Comparison of ENCODE assay signal across 8 mouse cellular contexts in genomic region chr14:76698718-76699402, GRCm38 (mm10).
DNase-seq lines count a peak whose midpoint lies in the region; ATAC-seq lines count a peak whose summit lies in the region.

No protein-coding gene starts in this region.

- 50% methylated on average over 4 of the region's 4 CpGs for WGBS in liver, embryonic 11.5 days
- WGBS in liver, embryonic 12.5 days (ENCODE audit: insufficient replicate concordance), result 54% methylated on average over 4 of the region's 4 CpGs

- H3K9ac ChIP-seq in liver, embryonic 11.5 days (ENCODE audit: low read depth, low read length), result no peak overlapping the region
- H3K9ac ChIP-seq in liver, embryonic 12.5 days, result no peak overlapping the region

- intact Hi-C loops in gastrocnemius, postnatal 36 days (cut with DNase I), result no loop called here

- H3K4me3 ChIP-seq in liver, embryonic 11.5 days (ENCODE audit: low read depth, low read length), result no peak overlapping the region
- no peak overlapping the region for H3K4me3 ChIP-seq in liver, embryonic 12.5 days

- H3K9me3 ChIP-seq in liver, embryonic 11.5 days (ENCODE audit: control insufficient read depth, low read length), result no peaks in the 10 kb centered on the region
- no peaks in the 10 kb centered on the region for H3K9me3 ChIP-seq in liver, embryonic 12.5 days (replicated peaks)

- H3K36me3 ChIP-seq in liver, embryonic 11.5 days (ENCODE audit: control insufficient read depth, insufficient read depth, low read length), result no peaks in the 10 kb centered on the region
- H3K36me3 ChIP-seq in liver, embryonic 12.5 days, result no peaks in the 10 kb centered on the region

- H3K27me3 ChIP-seq in liver, embryonic 11.5 days (replicated peaks; ENCODE audit: control insufficient read depth, insufficient read depth, low read length), result no peaks in the 10 kb centered on the region
- H3K27me3 ChIP-seq in liver, embryonic 12.5 days (replicated peaks), result no peaks in the 10 kb centered on the region

- no peak for DNase-seq in liver, embryonic 11.5 days (ENCODE audit: low spot score)
- peak; percentile 73 for DNase-seq in embryo, embryonic 10.5 days (ENCODE audit: low spot score)
- DNase-seq in kidney, adult 8-10 months, result peak; percentile 55 to 67
- DNase-seq in ovary, postnatal 14 days (ENCODE audit: low spot score), result peak; percentile 38
- DNase-seq in frontal cortex, postnatal 10 days (ENCODE audit: low spot score in 2 of 2), result no peak
- DNase-seq in natural killer cell, adult 2 months (ENCODE audit: low spot score in 2 of 2), result no peak
- DNase-seq in gastrocnemius, postnatal 36 days, result no peak

- H3K4me1 ChIP-seq in liver, embryonic 11.5 days (replicated peaks; ENCODE audit: control insufficient read depth, insufficient read depth, low read length), result peaks cover 48% of the 10 kb centered on the region
- H3K4me1 ChIP-seq in liver, embryonic 12.5 days, result peaks cover 84% of the 10 kb centered on the region

- H3K27ac ChIP-seq in liver, embryonic 11.5 days (ENCODE audit: low read depth, low read length), result peak overlapping the region; percentile 9
- H3K27ac ChIP-seq in liver, embryonic 12.5 days, result no peak overlapping the region

- no peak for ATAC-seq in liver, embryonic 11.5 days (replicated peaks; ENCODE audit: low FRiP score)
- no peak for ATAC-seq in liver, embryonic 12.5 days

- no peak overlapping the region for H3K4me2 ChIP-seq in liver, embryonic 11.5 days
- no peak overlapping the region for H3K4me2 ChIP-seq in liver, embryonic 12.5 days

Comparison
In these comparisons a context has a peak if more than half of its experiments do, and no peak if none do; other contexts are left out.
1. DNase-seq: peak in embryo, embryonic 10.5 days (single experiment), kidney, adult 8-10 months (2 of 2) and ovary, postnatal 14 days (single experiment); none in liver, embryonic 11.5 days (single experiment), frontal cortex, postnatal 10 days (0 of 2), natural killer cell, adult 2 months (0 of 2) and gastrocnemius, postnatal 36 days (0 of 2).